Mouse (Mus musculus) olfactory bulb, adult 2 months (tissue): ENCODE data around the gene Dis3.

Experiments
- CTCF ChIP-seq: fragments of 200-500 bp; IDR thresholded peaks from 2 replicates; pipeline ENCODE4 v1.5.1; 2012; ENCODE audit warnings: low read depth, mild to moderate bottlenecking, low read length, moderate library complexity; ENCODE audit not compliant: insufficient read depth
- POLR2A ChIP-seq: fragments of 200-500 bp; IDR thresholded peaks from 2 replicates; pipeline ENCODE4 v1.6.1; 2012; ENCODE audit warnings: mild to moderate bottlenecking, low read depth, low read length, moderate library complexity; ENCODE audit not compliant: insufficient read depth

DNA sequence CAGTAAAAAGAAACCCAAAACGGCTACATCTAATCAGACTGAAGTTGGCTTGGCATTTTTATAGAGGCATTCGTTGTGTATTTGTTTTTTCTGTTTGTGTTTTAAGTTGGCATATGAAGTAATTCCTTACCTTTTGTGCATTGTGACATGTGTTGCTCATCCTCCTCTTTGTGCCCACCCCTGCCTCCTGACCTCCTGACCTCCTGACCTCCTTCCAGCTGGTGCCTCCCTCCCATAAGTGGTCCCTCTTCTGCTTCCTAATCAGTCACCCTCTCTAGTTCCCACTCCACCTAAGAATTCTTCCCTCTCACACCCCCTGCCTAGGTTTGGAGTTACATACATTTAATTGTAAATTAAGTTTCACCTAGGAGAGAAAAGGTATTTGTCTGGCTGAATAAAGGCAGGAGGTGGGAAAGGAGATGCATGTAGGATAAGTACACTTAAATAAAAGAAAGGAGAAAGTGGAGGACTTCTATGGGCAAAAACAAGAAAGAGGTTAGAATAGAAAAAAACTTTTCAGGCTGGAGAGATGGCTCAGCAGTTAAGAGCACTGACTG is 8.1 kb upstream of the Dis3 start:
- TF ChIP-seq CTCF (no peak), POLR2A (no peak)
